Mouse (Mus musculus): ENCODE measurements around the gene Kl.

DNA sequence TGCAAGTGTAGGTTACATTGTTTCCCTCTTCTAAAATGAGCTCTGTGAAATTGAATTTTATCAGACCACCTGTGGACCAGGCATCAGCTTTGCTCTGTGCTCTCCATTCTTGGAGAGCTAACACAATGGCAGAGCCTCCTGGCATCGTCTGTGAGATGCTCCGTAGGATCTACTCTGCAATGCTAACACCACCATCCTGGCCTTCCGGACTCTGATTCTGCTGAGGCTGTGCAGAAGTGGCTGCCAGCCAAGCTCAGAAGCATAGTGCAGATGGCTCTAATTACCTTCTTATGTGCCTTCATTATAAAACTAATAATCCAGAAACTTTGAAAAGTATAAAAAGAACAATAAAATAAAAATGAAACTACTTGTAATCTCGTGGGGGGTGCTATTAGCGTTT is 16.2 kb upstream of the Kl start:
- TF ChIP-seq CTCF (IDR thresholded peaks at IDR 0.05; ENCODE audit: borderline replicate concordance, extremely low read depth, insufficient read depth, insufficient read length) (no peak), POLR2A (IDR thresholded peaks at IDR 0.05; ENCODE audit: borderline replicate concordance, extremely low read depth, insufficient read depth, insufficient read length, poor library complexity, severe bottlenecking) (no peak)

Data from brain, embryonic 14.5 days (tissue).